In genomic region chr14:82334841-82335240, GRCm38 (mm10) we compare ENCODE assay signal across 8 mouse cellular contexts.
DNase-seq lines count a peak whose midpoint lies in the region; TF ChIP-seq lines count a peak whose summit lies in the region.
"Not testable (repeated sequence)": the region's sequence is repeated elsewhere in the genome, so short reads cannot be mapped to it uniquely, and the experiment has no call there.

No protein-coding gene starts in this region.

- peak overlapping the region; percentile 82; the same call in 1 of the 2 replicates for H3K27ac ChIP-seq in kidney, adult 2 months (ENCODE audit: insufficient read depth, low read depth, low read length)

- peak; percentile 39 for DNase-seq in kidney, adult 11 months
- DNase-seq in kidney, adult 18-20 months: peak; percentile 6
- peak; percentile 69 for DNase-seq in kidney, adult 2 months
- DNase-seq in kidney, adult 8-10 months: peak; percentile 48 to 50
- DNase-seq in kidney, adult 9 months: peak; percentile 76
- peak; percentile 3 to 40 for DNase-seq in kidney, postnatal 25 days
- DNase-seq in kidney, postnatal 36 days: peak; percentile 16 to 51
- DNase-seq in yolk sac, embryonic 10.5 days (ENCODE audit: low spot score): peak; percentile 5

- not testable (repeated sequence) for TF ChIP-seq POLR2A in kidney, adult 2 months (IDR thresholded peaks at IDR 0.05; ENCODE audit: low read depth, low read length)

- not testable (repeated sequence) for H3K36me3 ChIP-seq in kidney, adult 2 months (ENCODE audit: control insufficient read depth, insufficient read depth, low read length)

- H3K4me3 ChIP-seq in kidney, adult 2 months (ENCODE audit: insufficient read depth, low read depth, low read length): not testable (repeated sequence)

- H3K27me3 ChIP-seq in kidney, adult 2 months (replicated peaks; ENCODE audit: control insufficient read depth, insufficient read depth, low read length): not testable (repeated sequence)

- TF ChIP-seq CTCF in kidney, adult 2 months (conservative IDR thresholded peaks at IDR 0.05; ENCODE audit: insufficient read depth, insufficient read length, low read depth, low read length): not testable (repeated sequence)

- not testable (repeated sequence) for H3K4me1 ChIP-seq in kidney, adult 2 months (ENCODE audit: control insufficient read depth, insufficient read depth, low read length)

Comparison
In these comparisons a context has a peak if more than half of its experiments do, and no peak if none do; other contexts are left out.
1. DNase-seq: peak in every context shown above with its lines; median percentile 76 in kidney, adult 9 months; 69 in kidney, adult 2 months; 49 in kidney, adult 8-10 months; 39 in kidney, adult 11 months; 34 in kidney, postnatal 36 days; 22 in kidney, postnatal 25 days; 6 in kidney, adult 18-20 months; 5 in yolk sac, embryonic 10.5 days.